Mouse (Mus musculus) liver, adult 2 months (tissue): ENCODE results near the gene Defb36. TPM values are rescaled to one million over a fixed set of nuclear protein-coding genes. Genes with fewer than 3 reads are reported as not detected.

ENCODE experiments used
- DNase-seq: peaks from one replicate; pipeline ENCODE4 v3.0.0-alpha.2; 2011; ENCODE audit warnings: low read depth, low spot score; ENCODE audit errors: extremely low read depth
- H3K27ac ChIP-seq: fragments of 200-500 bp; replicated peaks from 2 replicates; pipeline ENCODE4 v1.5.1; 2012; ENCODE audit warnings: low read depth, mild to moderate bottlenecking, control low read depth, inconsistent platforms, low read length; ENCODE audit not compliant: insufficient read depth
- H3K27me3 ChIP-seq: fragments of 200-500 bp; 2 replicates; pipeline ENCODE4 v1.6.1; 2012; ENCODE audit warnings: mild to moderate bottlenecking, moderate library complexity, low read length, inconsistent platforms; ENCODE audit not compliant: control insufficient read depth, insufficient read depth
- H3K36me3 ChIP-seq: fragments of 200-500 bp; 2 replicates; pipeline ENCODE4 v1.6.1; 2012; ENCODE audit warnings: low read length, inconsistent platforms; ENCODE audit not compliant: control insufficient read depth, insufficient read depth
- H3K4me1 ChIP-seq: fragments of 200-500 bp; 2 replicates; pipeline ENCODE4 v1.6.1; 2011; ENCODE audit warnings: low read length; ENCODE audit not compliant: control insufficient read depth, insufficient read depth
- H3K4me3 ChIP-seq: fragments of 200-500 bp; 2 replicates; pipeline ENCODE4 v1.5.1; 2011; ENCODE audit warnings: low read depth, mild to moderate bottlenecking, control low read depth, low read length, moderate library complexity; ENCODE audit not compliant: insufficient read depth
- H3K79me2 ChIP-seq: fragments of 200-500 bp; 2 replicates; pipeline ENCODE4 v1.6.1; 2012; ENCODE audit warnings: inconsistent platforms, mild to moderate bottlenecking, low read length, moderate library complexity; ENCODE audit not compliant: control insufficient read depth, insufficient read depth
- H3K9ac ChIP-seq: fragments of 200-500 bp; 2 replicates; pipeline ENCODE4 v1.6.1; 2012; ENCODE audit warnings: low read depth, mild to moderate bottlenecking, control low read depth, inconsistent platforms, low read length
- CTCF ChIP-seq: fragments of 200-500 bp; IDR thresholded peaks from 2 replicates; pipeline ENCODE4 v1.5.1; 2011; ENCODE audit warnings: low read depth, low read length, control low read depth
- POLR2A ChIP-seq: fragments of 200-500 bp; IDR thresholded peaks from 2 replicates; pipeline ENCODE4 v1.6.1; 2011; ENCODE audit warnings: low read length, control low read depth; ENCODE audit not compliant: insufficient read depth; ENCODE audit errors: extremely low read depth
- WGBS: fragments of 180-500 bp; shearing (Covaris S2); methylation state at CpG from one replicate; pipeline ENCODE4 v1.1.7; 2018; 5-methylcytosine and 5-hydroxymethylcytosine counted together
- polyA plus RNA-seq: library from polyadenylated mRNA; depleted of rRNA; stranded (reverse); fragments of >200 nt; gene quantifications from 2 replicates; pipeline ENCODE4 v1.2.3, GENCODE M21; 2012
- total RNA-seq: library from RNA; depleted of rRNA; stranded (reverse); fragments of >200 nt; gene quantifications from 2 replicates; pipeline ENCODE4 v1.2.3, GENCODE M21; 2014

Gene Defb36
- total and polyA plus RNA-seq, 2 experiments, result not detected

GRCm38 (mm10) chr2:152599299-152599698, 4.8 kb upstream of the Defb36 start, which contains the start of gene Defb45:
Defb45 (minus strand) TSS chr2:152599399.
- Histone ChIP-seq H3K36me3 (no peaks in the 10 kb centered on the region), H3K79me2 (no peaks in the 10 kb centered on the region), H3K9ac (no peak within 1 kb of the TSS), H3K27ac (no peak within 1 kb of the TSS), H3K4me1 (no peaks in the 10 kb centered on the region), H3K4me3 (no peak within 1 kb of the TSS), H3K27me3 (no peaks in the 10 kb centered on the region)
- DNase-seq, result no peak
- WGBS, result 63% methylated on average over 7 of the region's 7 CpGs
- TF ChIP-seq CTCF, result no peak
- TF ChIP-seq POLR2A, result no peak

GRCm38 (mm10) chr2:152600076-152600475, 4.1 kb upstream of the Defb36 start:
- 77% methylated on average over 6 of the region's 6 CpGs for WGBS
- DNase-seq, result no peak

GRCm38 (mm10) chr2:152601275-152601960, 2.7 kb upstream of the Defb36 start:
- H3K4me1 ChIP-seq, result no peaks in the 10 kb centered on the region
- DNase-seq, result no peak
- 70% methylated on average over 4 of the region's 4 CpGs for WGBS
- H3K79me2 ChIP-seq, result no peaks in the 10 kb centered on the region
- no peaks in the 10 kb centered on the region for H3K27me3 ChIP-seq
- TF ChIP-seq CTCF (peak; percentile 34; the same call in 1 of the 2 replicates), POLR2A (no peak)
- no peak overlapping the region for H3K27ac ChIP-seq
- no peaks in the 10 kb centered on the region for H3K36me3 ChIP-seq
- no peak overlapping the region for H3K4me3 ChIP-seq
- no peak overlapping the region for H3K9ac ChIP-seq

More at GRCm38 (mm10) chr2:152600076-152600475, 4.1 kb upstream of the Defb36 start:
- Histone ChIP-seq H3K79me2 (no peaks in the 10 kb centered on the region), H3K4me3 (no peak overlapping the region), H3K36me3 (no peaks in the 10 kb centered on the region), H3K27ac (no peak overlapping the region), H3K27me3 (no peaks in the 10 kb centered on the region), H3K4me1 (no peaks in the 10 kb centered on the region), H3K9ac (no peak overlapping the region)
- no peak for TF ChIP-seq POLR2A
- TF ChIP-seq CTCF, result no peak

GRCm38 (mm10) chr2:152607746-152608145, 3.6 kb downstream of the Defb36 start:
- no peak overlapping the region for H3K9ac ChIP-seq
- WGBS, result 66% methylated on average over 6 of the region's 6 CpGs
- no peak overlapping the region for H3K27ac ChIP-seq
- no peaks in the 10 kb centered on the region for H3K27me3 ChIP-seq
- no peak for TF ChIP-seq CTCF
- TF ChIP-seq POLR2A, result no peak
- H3K79me2 ChIP-seq, result no peaks in the 10 kb centered on the region
- H3K4me3 ChIP-seq, result no peak overlapping the region
- H3K4me1 ChIP-seq, result no peaks in the 10 kb centered on the region; the same call in 1 of the 2 replicates
- no peak for DNase-seq
- no peaks in the 10 kb centered on the region for H3K36me3 ChIP-seq

GRCm38 (mm10) chr2:152608719-152609118, 4.6 kb downstream of the Defb36 start:
- TF ChIP-seq POLR2A (no peak), CTCF (no peak)
- no peak overlapping the region for H3K9ac ChIP-seq
- no peak overlapping the region for H3K27ac ChIP-seq
- no peaks in the 10 kb centered on the region for H3K36me3 ChIP-seq
- no peaks in the 10 kb centered on the region for H3K27me3 ChIP-seq
- no peaks in the 10 kb centered on the region; the same call in 1 of the 2 replicates for H3K4me1 ChIP-seq
- H3K4me3 ChIP-seq, result no peak overlapping the region
- DNase-seq, result no peak
- H3K79me2 ChIP-seq, result no peaks in the 10 kb centered on the region
- 86% methylated on average over 1 of the region's 1 CpGs for WGBS

GRCm38 (mm10) chr2:152612193-152612592, 8.1 kb downstream of the Defb36 start:
- H3K79me2 ChIP-seq, result no peaks in the 10 kb centered on the region
- no peak for DNase-seq
- TF ChIP-seq CTCF (no peak), POLR2A (no peak)
- H3K27ac ChIP-seq, result no peak overlapping the region
- peaks cover 2% of the 10 kb centered on the region; the same call in 1 of the 2 replicates for H3K4me1 ChIP-seq
- no peaks in the 10 kb centered on the region for H3K27me3 ChIP-seq
- no peaks in the 10 kb centered on the region for H3K36me3 ChIP-seq
- H3K9ac ChIP-seq, result no peak overlapping the region
- no peak overlapping the region for H3K4me3 ChIP-seq
- WGBS, result 37% methylated on average over 8 of the region's 8 CpGs
